Mouse (Mus musculus) kidney, adult 2 months (tissue): ENCODE results near the gene Defb45.

Source experiments
- CTCF ChIP-seq: fragments of 200-500 bp; conservative IDR thresholded peaks from 2 replicates; pipeline ENCODE4 v1.5.1; 2011; ENCODE audit warnings: low read depth, mild to moderate bottlenecking, control low read depth, low read length, moderate library complexity, mixed read lengths; ENCODE audit not compliant: insufficient read depth, insufficient read length
- POLR2A ChIP-seq: fragments of 200-500 bp; IDR thresholded peaks from one replicate; pipeline ENCODE4 v1.6.1; 2011; ENCODE audit warnings: low read depth, low read length, control low read depth

DNA sequence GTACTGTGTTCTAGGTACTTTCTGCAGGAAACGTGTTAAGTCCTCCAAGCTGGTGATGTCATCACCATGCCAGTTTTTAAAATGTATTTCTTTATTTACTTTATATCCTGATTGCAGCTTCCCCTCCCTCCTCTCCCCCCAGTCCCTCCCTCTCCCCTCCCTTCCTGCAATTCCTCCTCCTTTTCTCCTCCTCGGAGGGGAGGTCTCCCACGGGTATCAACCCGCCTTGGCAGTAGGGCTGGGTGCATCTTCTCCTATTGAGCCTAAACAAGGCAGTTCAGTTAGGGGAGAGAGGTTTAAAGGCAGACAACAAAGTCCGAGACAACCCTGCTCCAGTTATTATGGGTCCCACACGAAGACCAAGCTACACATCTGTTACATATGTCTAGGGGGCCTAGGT lies 39.7 kb upstream of the Defb45 start:
- TF ChIP-seq CTCF (no peak), POLR2A (no peak)
